Mouse (Mus musculus) subcutaneous adipose tissue, adult 2 months (tissue): ENCODE measurements around the gene Gtf2h2. TPM values are rescaled to one million over a fixed set of nuclear protein-coding genes. Genes with fewer than 3 reads are reported as not detected.

Experiments
- polyA plus RNA-seq: library from polyadenylated mRNA; depleted of rRNA; stranded (reverse); fragments of >200 nt; gene quantifications from 2 replicates; pipeline ENCODE4 v1.2.3, GENCODE M21; 2012; ENCODE audit warnings: low replicate concordance; rRNA removed

Gene Gtf2h2
- 20.4 and 27.2 TPM in 2 replicates for polyA plus RNA-seq

DNA sequence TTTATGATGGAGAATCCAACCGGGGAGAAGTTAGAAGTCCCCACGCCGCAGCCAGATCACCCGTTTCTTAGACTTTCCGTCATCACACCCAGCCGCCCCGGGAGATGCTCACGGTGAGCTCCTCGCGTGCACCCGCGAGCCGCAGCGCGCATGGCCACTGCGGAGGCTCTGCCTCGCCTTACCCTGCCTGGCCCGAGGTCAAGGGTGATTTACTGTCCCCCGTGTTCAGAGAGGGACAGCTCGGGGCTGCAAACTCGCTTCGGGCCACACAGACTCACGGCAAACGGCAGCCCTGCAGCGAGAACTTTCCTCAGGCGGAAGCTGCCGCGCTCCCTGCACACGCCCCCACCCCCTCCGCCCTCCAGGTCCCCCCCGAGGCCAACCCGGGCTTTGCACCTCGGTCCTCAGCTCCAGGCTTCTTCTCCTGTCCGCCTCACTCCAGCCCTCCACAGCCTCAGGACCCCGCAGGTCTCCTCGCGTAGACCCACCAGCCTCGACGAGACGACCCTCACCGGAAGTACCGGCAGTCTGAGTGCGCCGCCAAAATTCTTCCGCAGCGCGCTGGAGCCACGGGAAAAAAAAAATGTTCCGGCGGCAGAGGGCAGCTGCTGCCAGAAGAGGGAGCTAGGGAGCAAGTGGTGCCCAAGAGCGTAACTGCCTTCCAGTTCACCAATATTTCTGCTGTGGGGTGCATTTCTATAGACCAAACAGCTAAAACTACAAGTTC, at the start of gene Gtf2h2:
Gene Gtf2h2 (minus strand): TSS at position 519 of the 727 bp plus-strand sequence.

DNA sequence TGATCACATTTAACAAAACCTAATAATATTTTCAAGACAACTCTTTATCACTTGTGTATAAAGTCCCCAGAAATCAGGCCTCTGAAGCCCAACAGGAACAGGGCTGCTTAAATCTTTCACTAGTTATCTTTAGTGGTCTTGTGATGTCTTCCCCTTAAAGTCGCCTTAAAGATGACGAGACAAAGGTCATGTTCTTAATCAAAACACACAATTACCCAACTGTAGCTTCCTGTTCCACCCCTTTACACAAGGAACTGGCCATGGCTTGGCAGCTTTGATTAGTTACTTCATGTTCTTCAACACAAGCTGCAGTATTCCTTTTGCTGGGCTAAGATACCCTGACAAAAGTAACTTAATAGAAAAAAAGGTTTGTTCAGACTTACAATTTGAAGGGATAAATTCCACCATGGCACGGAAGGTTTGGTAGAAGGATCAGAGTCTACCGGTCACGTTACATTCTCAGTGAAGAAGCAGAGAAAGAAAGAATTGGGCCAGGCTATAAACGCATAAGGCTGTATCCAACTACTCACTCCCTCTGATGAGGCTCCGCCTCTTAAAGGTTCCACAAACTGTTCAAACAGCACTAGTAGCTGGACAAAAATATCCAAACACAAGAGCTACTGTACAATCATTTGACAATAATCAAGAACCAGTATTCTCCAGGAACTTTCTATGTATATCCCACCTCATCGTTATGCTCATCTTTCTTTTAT, 39.8 kb downstream of the Gtf2h2 start, which contains the start of gene Naip1:
Gene Naip1 (minus strand): TSS at position 455 of the 713 bp plus-strand sequence.

Other genes with a start within 250 kb of the Gtf2h2 start
- gene Naip5, start 246.3 kb downstream of the Gtf2h2 start, polyA plus RNA-seq = 2.8 and 5.5 TPM in 2 replicates
- 1.7 and 6.7 TPM in 2 replicates for gene Naip6, start 174.9 kb downstream of the Gtf2h2 start, polyA plus RNA-seq
- gene Naip1, start 39.7 kb downstream of the Gtf2h2 start, polyA plus RNA-seq = 0.78 TPM in 1 of 2 replicates, not detected in the other
- gene Ocln, start 60.1 kb upstream of the Gtf2h2 start, polyA plus RNA-seq = 0.06 and 7.9 TPM in 2 replicates
- gene Marveld2, start 124.4 kb upstream of the Gtf2h2 start, polyA plus RNA-seq = 0.54 and 8.4 TPM in 2 replicates
- 57.2 and 60.9 TPM in 2 replicates for gene Ak6, start 158.4 kb upstream of the Gtf2h2 start, polyA plus RNA-seq
- gene Rad17, start 158.5 kb upstream of the Gtf2h2 start, polyA plus RNA-seq = 5.6 and 5.7 TPM in 2 replicates
- gene Taf9, start 159.0 kb upstream of the Gtf2h2 start, polyA plus RNA-seq = 2.7 and 2.9 TPM in 2 replicates
- gene Ccdc125, start 177.1 kb upstream of the Gtf2h2 start, polyA plus RNA-seq = 2.5 and 3.3 TPM in 2 replicates
- gene Cdk7, start 238.4 kb upstream of the Gtf2h2 start, polyA plus RNA-seq = 15.5 and 21.8 TPM in 2 replicates